Mouse (Mus musculus) embryonic fibroblast, embryonic 13.5 days (primary cell): ENCODE results near the gene Mtfmt.

Source experiments
- CTCF ChIP-seq: IDR thresholded peaks from 2 replicates; pipeline ENCODE4 v1.5.1; 2011; ENCODE audit warnings: mild to moderate bottlenecking, control low read depth, low read length, moderate library complexity, borderline replicate concordance; ENCODE audit not compliant: insufficient read depth
- POLR2A ChIP-seq: IDR thresholded peaks from 2 replicates; pipeline ENCODE4 v1.6.1; 2011; ENCODE audit warnings: low read depth, mild to moderate bottlenecking, control low read depth, low read length, moderate library complexity

- TF ChIP-seq CTCF = no peak
- no peak for TF ChIP-seq POLR2A
Measured at GRCm38 (mm10) chr9:65467686-65468085, 32.1 kb downstream of the Mtfmt start.
